Mouse (Mus musculus): ENCODE data around the gene Entpd3. TPM values are rescaled to one million over a fixed set of nuclear protein-coding genes. Genes with fewer than 3 reads are reported as not detected.
A peak's percentile ranks its signal among the peaks of the same experiment; 100 is the strongest.

Gene Entpd3
- polyA plus RNA-seq, 1 experiment: not detected

- no peaks in the 10 kb centered on the region for H3K4me1 ChIP-seq (ENCODE audit: control insufficient read depth, insufficient read depth, insufficient read length, low read length)
- H3K27ac ChIP-seq (replicated peaks; ENCODE audit: low read depth, low read length): no peak overlapping the region
- H3K4me3 ChIP-seq (ENCODE audit: insufficient read depth, low read depth, low read length): peak overlapping the region; percentile 55
These were observed 43.1 kb downstream of the Entpd3 start for GRCm38 (mm10) chr9:120582619-120583308.

GRCm38 (mm10) chr9:120583314-120583713 lies 43.7 kb downstream of the Entpd3 start:
- no peak overlapping the region for H3K27ac ChIP-seq (replicated peaks; ENCODE audit: low read depth, low read length)
- no peak overlapping the region for H3K4me3 ChIP-seq (ENCODE audit: insufficient read depth, low read depth, low read length)
- H3K4me1 ChIP-seq (ENCODE audit: control insufficient read depth, insufficient read depth, insufficient read length, low read length): no peaks in the 10 kb centered on the region

GRCm38 (mm10) chr9:120586546-120586945 lies 46.9 kb downstream of the Entpd3 start:
- Histone ChIP-seq H3K4me3 (ENCODE audit: insufficient read depth, low read depth, low read length) (no peak overlapping the region), H3K4me1 (ENCODE audit: control insufficient read depth, insufficient read depth, insufficient read length, low read length) (no peaks in the 10 kb centered on the region), H3K27ac (replicated peaks; ENCODE audit: low read depth, low read length) (no peak overlapping the region)

DNA sequence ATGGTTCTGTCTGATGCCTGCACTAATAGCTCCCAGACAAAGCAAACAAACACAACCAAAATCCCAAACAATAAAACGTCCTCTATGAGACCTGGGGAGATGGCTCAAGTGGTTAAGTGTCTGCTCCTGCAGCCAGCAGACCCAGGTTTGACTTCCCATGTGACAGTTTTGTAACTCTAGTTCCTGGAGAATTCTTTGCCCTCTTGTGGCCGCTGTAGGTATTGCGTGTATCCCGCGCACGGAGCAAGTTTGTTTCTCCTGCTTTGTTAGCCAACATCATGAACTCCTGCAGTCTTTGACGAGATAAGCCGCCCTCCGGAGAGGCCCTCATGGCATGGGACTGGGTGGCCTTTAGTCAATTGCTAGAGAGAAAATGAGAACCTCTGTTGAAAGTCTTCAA lies 51.9 kb downstream of the Entpd3 start:
- no peak overlapping the region for H3K27ac ChIP-seq (replicated peaks; ENCODE audit: low read depth, low read length)
- H3K4me3 ChIP-seq (ENCODE audit: insufficient read depth, low read depth, low read length): no peak overlapping the region
- no peaks in the 10 kb centered on the region for H3K4me1 ChIP-seq (ENCODE audit: control insufficient read depth, insufficient read depth, insufficient read length, low read length)

DNA sequence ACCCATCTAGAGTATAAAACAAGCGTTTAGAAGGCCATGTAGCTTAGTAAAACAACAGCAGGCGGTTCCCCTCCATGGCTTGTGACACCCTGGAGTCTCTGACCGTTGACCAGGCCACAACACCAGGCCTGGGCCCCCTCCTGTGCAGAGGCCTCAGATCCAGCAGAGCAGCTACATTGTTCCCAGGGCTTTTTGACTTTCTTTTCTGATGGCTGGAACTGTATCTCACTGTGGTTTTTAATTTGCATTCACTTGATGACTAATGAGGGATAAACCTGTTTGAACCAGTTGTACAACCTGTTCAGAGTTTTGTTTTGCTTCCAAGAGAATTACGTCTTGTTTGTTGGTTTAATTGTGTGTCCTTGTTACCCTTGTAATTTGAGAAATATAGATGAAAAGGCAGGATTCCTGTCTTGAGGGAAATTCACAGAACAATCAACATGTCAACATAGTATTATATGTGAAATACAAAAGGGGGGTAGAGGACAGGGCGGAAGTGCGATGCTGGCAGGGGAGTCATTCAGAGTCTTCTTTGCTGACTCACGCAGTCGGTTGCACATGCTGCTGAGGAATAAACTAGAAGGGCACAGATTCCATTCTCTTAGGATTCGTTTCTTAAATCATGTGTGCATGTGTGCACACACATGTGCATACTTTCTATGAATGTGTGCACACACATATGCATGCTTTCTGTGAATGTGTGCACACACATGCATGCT lies 53.9 kb downstream of the Entpd3 start:
- Histone ChIP-seq H3K4me3 (ENCODE audit: insufficient read depth, low read depth, low read length) (no peak overlapping the region), H3K27ac (replicated peaks; ENCODE audit: low read depth, low read length) (no peak overlapping the region), H3K4me1 (ENCODE audit: control insufficient read depth, insufficient read depth, insufficient read length, low read length) (no peaks in the 10 kb centered on the region)

DNA sequence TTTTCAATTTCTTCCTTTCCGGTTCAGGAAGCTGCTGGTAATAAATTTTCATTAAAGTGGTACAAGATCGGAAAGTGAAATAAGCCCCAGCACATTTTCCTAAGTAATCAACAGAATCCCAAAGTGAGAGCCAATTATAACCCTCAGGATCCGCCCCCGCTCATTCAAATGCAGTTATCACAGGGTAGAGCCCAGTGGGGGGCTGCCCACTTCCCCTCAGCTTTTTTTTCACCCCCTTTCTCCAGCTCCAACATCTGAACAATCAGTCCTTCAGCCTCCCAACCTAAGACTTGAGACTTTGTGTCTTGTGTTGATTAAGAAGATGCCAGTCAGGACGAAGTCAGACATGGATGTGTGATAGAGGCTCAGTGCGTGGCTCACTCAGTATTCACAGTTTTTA lies 55.2 kb downstream of the Entpd3 start:
- Histone ChIP-seq H3K4me3 (ENCODE audit: insufficient read depth, low read depth, low read length) (no peak overlapping the region), H3K27ac (replicated peaks; ENCODE audit: low read depth, low read length) (no peak overlapping the region), H3K4me1 (ENCODE audit: control insufficient read depth, insufficient read depth, insufficient read length, low read length) (no peaks in the 10 kb centered on the region)

DNA sequence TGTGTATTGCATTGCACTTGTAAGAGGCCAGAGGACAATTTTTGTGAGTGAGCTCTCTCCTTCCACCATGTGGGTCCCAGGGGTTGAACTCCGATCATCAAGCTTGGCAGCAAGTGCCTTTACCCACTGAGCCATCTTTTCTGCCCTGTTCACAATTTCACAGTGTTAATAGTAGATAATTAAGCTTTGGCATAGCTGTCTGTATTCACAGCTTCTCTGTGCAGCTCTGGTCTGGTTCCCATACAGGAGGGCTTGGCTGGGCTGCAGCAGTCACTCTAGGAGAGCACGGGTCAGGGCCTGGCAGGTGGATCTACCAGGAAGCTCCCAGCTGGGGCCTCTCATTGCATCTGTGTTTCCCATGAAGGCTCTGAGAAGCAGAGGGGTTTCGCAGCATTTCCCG lies 55.7 kb downstream of the Entpd3 start:
- H3K4me1 ChIP-seq (ENCODE audit: control insufficient read depth, insufficient read depth, insufficient read length, low read length): no peaks in the 10 kb centered on the region
- no peak overlapping the region for H3K27ac ChIP-seq (replicated peaks; ENCODE audit: low read depth, low read length)
- H3K4me3 ChIP-seq (ENCODE audit: insufficient read depth, low read depth, low read length): no peak overlapping the region

DNA sequence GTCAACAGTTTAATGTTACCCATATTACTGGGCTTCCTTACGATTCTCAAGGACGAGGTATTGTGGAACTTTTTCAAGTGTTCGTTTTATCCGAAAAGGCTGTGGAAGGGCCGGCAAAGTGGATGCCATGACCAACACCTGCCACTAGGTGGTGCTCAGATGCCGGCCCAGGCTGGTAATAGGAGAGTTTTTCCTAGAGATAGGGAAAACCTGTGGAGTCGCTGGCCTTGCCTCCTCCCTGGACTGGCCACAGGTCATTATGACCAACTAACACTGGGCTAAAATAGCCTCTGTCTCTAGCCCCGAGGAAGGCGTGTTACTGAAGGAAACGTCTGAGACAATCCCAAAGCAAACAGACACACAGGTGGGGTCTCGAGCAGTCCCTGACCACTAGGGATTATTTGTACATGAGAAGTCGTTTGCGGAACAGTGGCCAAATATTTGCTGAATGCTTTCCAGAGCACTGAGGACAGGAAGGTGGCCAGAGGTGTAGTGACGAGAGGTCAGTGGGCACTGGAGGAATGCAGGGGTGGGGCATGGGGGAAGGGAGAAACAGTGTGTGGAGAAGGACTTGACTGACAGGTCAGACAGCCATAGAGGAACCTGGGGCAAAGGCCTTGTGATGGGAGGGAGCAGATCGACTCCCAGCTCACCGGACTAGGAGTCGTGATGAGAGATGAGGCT lies 62.0 kb downstream of the Entpd3 start:
- H3K27ac ChIP-seq (replicated peaks; ENCODE audit: low read depth, low read length): 0 out of 2 replicates have a peak overlapping the region, but pooled peaks have one; percentile 2
- H3K4me3 ChIP-seq (ENCODE audit: insufficient read depth, low read depth, low read length): peak overlapping the region; percentile 30
- no peaks in the 10 kb centered on the region for H3K4me1 ChIP-seq (ENCODE audit: control insufficient read depth, insufficient read depth, insufficient read length, low read length)

DNA sequence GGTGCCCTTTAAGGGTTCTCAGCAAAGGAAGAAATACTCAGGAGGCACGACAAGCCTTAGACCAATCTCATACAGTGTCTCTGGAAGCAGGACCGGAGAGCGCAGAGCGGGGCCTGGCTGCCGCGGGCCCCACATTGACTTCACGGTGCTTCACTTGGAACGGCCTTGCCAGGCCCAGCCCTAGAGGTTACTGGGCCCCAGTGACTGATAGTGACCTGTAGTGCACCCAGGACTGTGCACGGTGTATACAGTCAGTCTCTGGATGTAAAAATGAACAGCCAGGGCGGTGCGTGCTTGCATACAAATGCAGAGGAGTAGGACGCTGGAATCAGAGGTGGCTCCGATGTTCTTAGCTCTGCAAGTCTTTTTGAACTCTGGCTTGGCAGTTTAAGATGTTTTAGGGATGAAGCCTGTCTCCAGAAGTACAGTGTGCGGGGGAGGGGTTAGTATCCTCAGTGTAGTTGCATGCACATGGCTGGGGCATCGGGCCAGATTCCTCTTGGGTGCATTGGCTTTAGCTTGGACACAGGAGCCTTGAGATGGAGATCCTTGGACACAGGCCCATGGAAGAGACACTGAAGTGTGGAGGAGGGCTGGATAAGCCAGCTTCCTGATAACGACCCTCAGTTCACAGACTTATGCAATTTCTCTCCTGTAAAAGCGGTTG lies 62.7 kb downstream of the Entpd3 start:
- H3K4me1 ChIP-seq (ENCODE audit: control insufficient read depth, insufficient read depth, insufficient read length, low read length): no peaks in the 10 kb centered on the region
- no peak overlapping the region for H3K27ac ChIP-seq (replicated peaks; ENCODE audit: low read depth, low read length)
- H3K4me3 ChIP-seq (ENCODE audit: insufficient read depth, low read depth, low read length): peak overlapping the region; percentile 14; the same call in 1 of the 2 replicates

GRCm38 (mm10) chr9:120602839-120603511 lies 63.4 kb downstream of the Entpd3 start:
- Histone ChIP-seq H3K27ac (replicated peaks; ENCODE audit: low read depth, low read length) (no peak overlapping the region), H3K4me1 (ENCODE audit: control insufficient read depth, insufficient read depth, insufficient read length, low read length) (no peaks in the 10 kb centered on the region), H3K4me3 (ENCODE audit: insufficient read depth, low read depth, low read length) (no peak overlapping the region)

DNA sequence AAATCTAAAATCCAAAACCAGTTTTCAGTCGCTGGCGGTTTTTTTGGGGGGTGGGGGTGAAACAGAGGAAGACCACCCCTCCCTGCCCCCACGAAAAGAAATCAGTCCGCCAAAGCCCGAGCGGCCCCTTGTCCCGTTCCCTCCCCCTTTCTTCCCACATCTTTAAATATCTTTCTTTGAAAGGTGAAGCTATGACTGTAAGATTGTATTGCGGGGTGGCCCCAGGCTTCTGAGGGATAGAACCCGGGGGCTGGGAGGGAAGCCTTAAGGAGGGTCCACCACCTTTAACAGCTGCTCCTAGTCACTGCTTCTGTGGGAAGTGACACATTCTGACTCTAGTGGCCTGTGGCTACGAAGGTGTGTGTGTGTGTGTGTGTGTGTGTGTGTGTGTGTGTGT lies 63.9 kb downstream of the Entpd3 start:
- Histone ChIP-seq H3K4me3 (ENCODE audit: insufficient read depth, low read depth, low read length) (no peak overlapping the region), H3K27ac (replicated peaks; ENCODE audit: low read depth, low read length) (no peak overlapping the region), H3K4me1 (ENCODE audit: control insufficient read depth, insufficient read depth, insufficient read length, low read length) (no peaks in the 10 kb centered on the region)

DNA sequence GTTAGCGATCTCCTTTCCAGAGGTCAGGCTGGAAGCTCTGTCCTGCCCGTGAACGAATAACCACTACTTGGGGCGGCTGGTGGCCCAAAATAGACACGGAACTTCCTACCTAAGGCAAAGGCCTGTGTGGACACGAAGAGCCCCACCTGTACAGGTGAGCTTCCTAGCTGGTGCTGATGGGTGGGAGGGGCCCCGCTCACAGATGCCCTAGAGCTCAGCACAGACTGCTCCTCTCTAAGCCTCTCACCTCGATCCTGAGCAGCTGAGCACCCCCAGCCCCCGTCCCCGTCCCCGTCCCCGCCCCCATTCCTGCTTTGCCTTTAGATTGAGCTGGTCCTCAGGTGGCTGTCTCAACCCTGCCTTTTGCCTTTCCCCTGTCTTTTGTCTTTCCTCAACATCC lies 64.3 kb downstream of the Entpd3 start:
- Histone ChIP-seq H3K4me3 (ENCODE audit: insufficient read depth, low read depth, low read length) (no peak overlapping the region), H3K4me1 (ENCODE audit: control insufficient read depth, insufficient read depth, insufficient read length, low read length) (no peaks in the 10 kb centered on the region), H3K27ac (replicated peaks; ENCODE audit: low read depth, low read length) (no peak overlapping the region)

DNA sequence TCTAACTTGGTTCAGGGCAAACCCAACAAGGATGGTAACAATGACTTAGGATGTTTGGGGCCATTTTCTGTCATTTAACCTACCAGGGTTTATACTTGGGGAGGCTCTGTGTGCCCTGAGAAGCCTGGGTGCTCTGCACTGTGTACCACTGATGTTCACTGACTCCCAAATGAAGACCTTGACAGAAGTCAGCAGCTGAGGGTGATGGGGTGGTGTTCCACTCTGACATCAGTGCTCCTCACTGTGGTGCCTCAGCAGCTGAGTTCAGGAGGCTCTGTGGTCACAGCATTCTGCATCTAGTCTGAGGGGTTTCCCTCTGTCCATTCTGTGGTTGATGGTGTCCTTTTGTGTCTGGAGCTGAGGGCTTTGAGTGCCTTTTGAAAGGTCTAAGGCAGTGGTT lies 71.4 kb downstream of the Entpd3 start:
- Histone ChIP-seq H3K4me1 (ENCODE audit: control insufficient read depth, insufficient read depth, insufficient read length, low read length) (no peaks in the 10 kb centered on the region), H3K4me3 (ENCODE audit: insufficient read depth, low read depth, low read length) (no peak overlapping the region), H3K27ac (replicated peaks; ENCODE audit: low read depth, low read length) (no peak overlapping the region)

GRCm38 (mm10) chr9:120614059-120614458 lies 74.4 kb downstream of the Entpd3 start:
- H3K4me3 ChIP-seq (ENCODE audit: insufficient read depth, low read depth, low read length): no peak overlapping the region
- no peaks in the 10 kb centered on the region for H3K4me1 ChIP-seq (ENCODE audit: control insufficient read depth, insufficient read depth, insufficient read length, low read length)
- no peak overlapping the region for H3K27ac ChIP-seq (replicated peaks; ENCODE audit: low read depth, low read length)
